Mouse (Mus musculus) liver (tissue): ENCODE data around the gene Ggact.
A peak's percentile ranks its signal among the peaks of the same experiment; 100 is the strongest.

Experiments used
- DNase-seq: peaks from one replicate; pipeline ENCODE4 v3.0.0-alpha.2; 2020; ENCODE audit warnings: mixed read lengths

Ggact gene

DNA sequence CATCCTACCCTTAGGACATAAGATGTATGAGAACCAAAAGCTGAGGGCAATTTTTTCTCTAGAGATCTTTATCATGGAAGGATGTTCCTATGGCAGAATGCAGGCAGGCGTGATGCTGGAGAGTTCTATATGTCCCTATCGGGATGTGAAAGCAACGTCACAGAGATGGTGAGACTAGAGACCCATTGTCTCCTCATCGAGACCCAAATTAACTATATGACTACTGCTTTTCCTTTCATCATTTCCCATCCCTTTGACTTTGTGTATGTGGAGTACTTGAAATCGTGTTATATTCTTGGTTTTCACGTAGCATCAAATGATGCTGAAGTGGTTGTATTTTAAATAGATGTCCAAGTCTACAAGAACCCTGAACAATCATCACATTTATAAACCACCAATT, at the start of gene Ggact:
Ggact (minus strand) TSS at position 101 of the 400 bp plus-strand sequence.
- no peak for DNase-seq

DNA sequence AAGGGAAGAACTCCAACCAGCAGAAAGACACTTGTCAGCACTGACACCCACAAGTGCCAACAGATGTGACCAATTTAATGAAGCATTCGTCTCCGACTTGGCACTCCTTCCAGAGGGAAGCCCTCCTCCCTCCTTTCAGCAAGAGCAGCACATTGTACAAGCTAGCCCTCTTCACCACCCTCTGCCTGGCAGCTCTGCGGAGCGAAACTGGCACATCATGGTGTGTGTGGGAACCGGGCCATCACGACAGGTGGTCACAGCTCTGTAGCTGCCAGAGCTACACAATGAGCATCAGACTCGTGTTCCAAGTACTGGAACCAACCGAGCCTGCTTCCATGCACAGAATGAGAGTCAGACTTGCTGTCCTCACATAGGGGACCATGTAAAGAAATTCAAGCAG, 44.4 kb upstream of the Ggact start:
- DNase-seq = no peak

DNA sequence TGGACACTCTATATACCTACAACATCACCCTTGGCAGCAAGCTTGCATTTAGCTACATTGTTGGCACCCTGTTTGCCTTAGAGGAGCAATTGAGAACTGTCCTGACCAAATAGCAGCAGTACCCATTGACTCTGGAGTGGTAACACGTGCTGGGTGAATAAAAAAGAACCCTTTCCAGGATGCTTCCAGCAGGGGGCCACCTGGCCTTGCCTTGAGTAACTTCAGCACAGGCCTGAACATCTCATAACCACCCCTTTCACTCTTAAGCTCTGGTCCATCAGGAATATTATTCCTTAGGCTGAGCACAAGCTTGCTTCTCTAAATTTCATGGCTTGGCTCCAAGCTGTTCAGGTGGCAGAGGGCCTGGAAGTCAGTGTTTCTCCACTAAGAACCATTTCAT, 39.8 kb upstream of the Ggact start:
- DNase-seq = peak; percentile 32

DNA sequence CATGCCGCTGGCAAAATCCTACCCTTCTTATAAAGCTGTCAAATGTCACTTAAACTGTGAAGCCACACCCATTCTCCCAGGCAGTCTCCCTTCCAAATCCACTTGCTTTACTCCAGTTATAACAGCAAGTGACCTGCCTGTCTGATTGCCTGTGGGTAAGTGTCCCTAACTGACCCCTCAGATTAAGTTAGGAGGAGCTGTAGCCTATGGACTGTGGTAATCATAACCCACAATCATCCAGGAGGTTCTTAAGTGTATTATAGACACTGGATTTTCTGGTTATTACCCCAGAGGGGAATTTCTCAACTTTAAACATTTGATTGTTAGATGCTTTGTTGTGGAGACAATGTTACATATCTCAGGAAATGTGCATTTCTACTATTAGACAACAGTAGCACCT, 39.0 kb upstream of the Ggact start:
- DNase-seq = no peak

DNA sequence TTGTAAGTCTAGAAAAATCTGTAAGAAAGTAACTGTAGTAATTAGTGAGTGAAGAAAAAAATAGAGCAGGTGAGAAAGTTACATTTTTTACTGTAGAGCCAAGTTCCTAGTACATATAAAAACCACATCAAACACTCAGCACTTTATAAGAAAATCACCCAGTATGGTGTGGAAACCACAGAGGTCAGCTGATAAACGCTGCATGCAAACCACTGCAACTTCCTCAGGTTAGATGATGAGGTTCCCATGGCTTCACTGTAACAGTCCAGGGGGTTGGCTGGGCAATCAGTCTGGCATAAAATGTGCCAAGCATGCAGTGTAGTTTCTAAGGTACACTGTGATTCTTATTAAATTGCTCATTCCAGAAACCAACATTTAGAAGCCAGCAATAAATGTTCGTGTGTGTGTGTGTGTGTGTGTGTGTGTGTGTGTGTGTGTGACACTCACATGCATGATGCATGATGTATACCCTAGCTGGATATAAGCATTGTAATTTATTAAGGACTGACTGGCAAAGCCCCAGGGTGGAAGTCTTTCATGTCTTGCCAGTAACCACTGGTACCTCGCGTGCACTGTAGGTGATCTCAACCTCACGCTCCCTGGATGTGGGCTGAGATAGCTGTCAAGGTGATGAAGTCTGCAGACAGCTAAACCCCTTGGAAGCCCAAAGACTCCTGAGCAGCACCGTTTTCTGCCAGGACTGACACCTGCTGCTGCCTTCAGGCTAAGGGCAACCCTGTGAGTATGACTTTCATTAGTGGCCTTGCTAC, 38.3 kb upstream of the Ggact start:
- DNase-seq = no peak

DNA sequence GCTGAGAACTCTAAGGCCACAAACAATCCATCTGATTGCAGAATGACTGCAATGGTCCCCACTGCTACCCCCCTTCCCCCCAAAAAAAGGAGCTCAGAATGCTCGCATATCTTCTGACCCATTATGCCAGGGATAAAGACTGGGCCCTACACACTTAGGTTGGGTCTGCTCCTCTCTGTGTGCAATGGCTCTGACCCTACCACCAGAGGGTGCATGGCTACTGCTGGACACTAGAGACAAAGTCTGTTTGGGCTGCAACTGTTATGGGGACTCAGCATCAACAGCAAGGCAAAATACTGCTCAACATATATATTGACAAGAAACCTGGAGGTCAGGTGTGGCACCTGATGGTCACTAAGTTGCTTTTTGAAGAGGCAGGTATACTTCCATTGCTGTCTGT, 37.4 kb upstream of the Ggact start:
- DNase-seq = no peak

DNA sequence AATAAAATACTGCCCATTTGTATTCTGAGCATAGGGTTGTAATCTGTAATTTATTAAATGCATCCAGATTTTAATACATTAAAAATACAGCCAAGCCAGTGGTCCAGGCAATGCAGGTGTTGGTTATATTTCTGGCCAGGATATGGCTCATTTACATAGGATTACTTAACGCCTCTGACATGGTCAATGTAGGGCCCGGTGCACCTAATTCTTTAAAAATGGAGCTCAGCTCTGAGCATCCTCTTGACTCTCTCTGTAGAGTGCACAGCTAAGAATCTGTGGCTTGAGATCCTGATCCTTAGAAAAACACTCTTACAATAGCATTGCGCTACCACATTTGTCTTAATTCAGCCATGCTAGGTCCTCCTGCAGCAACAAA, 29.9 kb upstream of the Ggact start:
- no peak for DNase-seq

DNA sequence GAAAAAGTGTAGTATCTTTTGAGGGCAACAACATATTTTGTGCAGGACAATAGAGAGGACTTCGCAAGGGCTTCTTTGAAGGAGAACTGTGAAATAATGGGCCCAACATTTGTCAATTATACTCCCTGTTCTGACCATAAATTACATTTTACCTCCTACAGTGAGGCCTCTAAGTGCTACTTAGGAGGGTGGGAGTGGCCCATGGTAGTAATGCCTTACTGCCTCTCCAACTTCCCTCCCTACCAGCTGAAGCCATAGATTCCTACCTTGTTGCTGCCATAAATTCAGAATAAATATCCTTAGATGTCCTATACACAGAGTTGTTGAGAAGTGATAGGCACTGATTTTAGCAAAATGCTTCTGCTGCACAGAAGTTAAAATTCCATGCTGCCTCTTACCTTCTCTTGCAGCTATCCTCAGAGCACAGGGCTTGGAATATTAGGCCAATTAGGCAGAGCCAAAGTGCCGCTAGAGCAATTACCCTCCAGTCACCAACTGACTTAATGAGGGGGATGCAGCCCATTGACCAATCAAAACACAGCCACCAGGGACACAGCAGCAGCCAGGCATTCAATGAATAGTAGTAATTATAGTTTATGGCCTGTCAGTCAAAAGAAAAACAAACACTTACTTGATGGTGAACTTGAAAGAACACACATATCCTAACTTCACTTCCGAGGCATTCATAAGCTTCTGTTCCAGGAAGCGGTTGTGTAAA, 29.4 kb upstream of the Ggact start:
- no peak for DNase-seq

DNA sequence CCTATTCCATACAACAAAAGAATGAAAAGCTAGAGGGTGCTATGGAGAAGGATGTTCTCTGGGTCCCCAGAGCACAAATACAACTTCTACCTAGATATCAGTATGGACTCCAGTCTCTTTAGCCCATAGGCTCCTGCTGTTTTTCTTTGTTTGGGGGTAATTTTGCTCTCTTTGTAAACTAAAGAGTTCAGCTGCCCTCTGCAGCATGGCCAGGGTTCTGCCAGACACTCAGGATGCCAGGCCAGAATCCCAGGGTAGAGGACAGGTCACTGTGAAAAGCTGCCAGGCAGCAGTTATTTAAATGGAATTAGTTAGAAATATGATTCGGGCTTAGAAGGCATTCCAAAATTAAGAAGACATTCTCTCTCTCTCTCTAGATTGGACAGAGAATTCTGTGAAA, 22.9 kb upstream of the Ggact start:
- DNase-seq = no peak

DNA sequence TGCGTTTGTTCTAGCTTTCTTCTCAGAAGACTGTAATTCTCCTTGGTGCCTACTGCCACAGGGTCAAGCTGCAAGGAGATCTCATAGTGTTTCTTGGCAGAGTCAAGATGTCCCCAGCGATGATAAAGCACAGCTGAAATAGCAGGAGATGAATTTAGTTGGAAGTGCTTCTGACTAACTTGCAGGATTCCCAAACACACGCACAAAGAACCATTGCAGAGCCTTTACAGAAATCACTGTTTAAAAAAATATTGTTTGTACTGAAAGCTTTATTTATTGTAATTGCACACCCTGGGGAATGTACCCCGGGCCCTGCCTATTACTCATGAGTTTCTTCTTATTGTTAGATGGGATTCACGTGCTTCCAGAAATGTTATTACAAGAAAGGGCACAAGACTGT, 6.5 kb upstream of the Ggact start:
- no peak for DNase-seq

DNA sequence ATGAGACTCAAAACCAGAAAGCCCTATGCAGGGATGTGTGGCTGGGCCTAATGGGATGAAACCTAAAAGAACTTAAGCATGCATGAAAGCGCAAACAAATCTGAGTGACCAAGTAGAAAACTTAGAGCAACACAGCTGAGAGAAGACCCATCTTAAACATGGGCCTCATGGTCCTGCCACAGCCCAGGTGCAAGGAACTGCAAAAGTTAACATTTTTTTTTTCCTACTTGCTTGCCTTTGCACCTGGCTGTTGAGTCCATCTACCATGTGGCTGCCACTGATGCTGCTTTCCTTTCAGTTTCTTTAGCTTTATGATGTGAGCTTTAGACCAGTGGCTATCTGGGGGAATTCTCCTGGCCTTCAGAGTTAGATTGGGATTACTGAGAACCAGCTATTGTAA, 4.1 kb upstream of the Ggact start:
- DNase-seq = no peak

DNA sequence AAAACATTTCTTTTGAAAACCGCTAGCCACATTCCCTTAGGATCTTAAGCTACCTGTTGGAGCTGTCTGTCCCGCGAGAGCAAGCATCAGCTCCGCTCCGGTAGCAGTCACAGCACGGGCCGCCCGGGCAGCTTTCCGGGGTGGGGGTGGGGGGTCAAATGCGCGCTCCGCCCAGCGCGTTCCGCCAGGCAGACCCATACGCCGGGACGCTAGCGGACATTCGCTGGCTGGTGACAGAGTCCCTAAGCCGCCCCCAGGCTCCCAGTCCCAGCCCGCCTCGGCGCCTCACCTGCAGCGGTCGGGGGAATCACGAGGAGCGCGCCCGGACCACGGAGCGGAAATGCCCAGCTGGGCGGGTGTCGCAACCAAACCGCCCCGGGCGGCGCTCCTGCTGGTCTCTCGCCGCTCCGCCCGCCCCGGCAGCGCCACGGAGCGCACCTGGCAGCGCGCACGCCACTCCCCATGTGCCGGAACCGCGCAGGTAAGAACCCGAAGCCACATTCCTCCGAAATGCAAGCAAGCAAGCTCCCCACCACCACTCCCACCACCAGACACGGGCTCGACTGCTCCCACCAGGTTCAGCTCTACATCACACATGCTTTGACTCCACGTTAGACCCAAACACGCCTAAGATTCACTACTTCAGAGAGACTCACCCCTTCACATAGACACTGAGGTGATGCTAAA, 602 bp downstream of the Ggact start:
- DNase-seq = peak; percentile 76

DNA sequence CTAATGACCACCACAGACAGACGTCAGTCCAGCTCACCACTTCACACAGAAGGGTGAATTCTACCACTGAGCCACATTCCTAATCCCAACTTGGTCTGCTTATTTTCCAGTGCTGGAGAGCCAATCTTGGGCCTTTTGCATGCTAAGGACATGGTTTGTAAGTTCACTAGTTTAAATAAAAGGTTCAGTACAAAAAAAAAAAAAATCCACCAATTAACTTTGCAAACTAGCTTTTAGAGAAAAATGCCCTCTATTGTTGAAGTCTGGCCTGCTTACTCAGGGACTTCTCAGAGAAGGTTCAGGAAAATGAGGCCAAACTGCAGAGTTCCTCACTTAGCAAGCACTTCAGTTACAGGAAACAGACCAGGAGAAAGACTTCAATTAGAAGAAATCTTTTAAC, 1.4 kb downstream of the Ggact start:
- DNase-seq = no peak

DNA sequence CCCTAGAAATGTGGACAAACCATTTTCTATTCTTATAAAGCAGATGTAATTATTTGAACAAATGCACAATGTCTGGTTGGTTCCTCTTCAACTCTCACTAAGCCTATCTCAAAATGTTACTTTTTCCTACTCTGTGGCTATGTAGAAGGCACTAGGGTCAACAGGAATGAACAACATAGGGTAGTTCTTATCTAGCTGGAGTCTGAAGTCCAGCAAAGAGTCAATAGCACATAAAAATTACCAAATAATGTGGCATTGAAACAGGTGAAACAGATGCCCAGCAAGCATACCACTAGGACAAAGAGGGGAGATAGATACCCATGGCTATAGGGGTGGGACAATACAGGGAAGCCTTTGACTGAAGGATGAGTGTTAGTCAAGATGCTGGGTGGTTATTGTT, 2.3 kb downstream of the Ggact start:
- no peak for DNase-seq

DNA sequence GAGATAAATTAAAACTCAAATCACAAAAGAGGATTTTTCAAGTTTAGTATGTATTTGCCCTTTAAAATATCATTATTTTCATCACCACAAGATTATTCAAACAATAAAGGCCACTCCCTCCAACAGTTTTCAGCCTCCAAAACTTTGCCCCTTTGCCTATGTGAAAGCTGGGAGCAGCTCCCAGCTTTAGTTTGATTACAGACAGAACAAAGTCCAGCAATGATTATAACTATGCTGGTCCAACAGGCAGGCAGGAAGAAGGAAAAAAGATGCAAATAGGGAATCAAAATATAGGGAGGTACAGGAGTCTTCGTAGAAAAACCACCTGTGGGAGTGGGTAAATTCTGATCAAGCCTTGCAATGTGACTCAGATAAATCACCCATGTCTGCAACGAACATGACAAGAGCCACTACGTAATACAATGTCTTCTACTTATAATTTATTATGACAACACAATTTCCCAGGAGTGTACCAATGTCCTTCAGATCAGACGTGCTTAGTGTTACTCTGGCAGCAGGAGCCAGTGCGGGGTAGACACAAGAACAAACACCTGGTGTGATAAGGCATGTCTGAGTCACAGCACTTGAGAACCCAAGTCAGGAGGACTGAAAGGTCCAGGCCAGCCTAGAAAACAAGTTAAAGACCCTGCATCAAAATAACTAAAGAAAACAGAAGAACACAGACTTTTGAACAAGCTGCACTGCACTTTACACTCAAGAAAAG, 4.0 kb downstream of the Ggact start:
- no peak for DNase-seq

DNA sequence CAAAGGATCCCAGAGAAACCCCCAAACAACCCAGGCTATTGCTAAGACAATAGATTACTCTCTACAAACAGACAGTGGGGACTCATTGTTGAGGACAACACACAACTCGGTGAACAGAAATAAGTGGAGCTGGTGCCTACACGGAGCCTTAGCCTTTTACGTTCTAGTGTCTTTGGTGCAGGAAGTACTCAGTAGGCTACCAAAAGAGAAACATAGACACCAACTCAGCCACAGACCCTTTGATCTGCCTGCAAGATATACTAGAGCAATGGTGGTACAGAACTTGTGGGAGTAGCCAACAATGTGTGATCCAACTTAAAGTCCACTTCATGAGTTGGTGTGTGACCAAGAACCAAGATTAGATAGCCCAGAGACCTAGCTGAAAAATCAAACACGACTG, 5.5 kb downstream of the Ggact start:
- DNase-seq = no peak

DNA sequence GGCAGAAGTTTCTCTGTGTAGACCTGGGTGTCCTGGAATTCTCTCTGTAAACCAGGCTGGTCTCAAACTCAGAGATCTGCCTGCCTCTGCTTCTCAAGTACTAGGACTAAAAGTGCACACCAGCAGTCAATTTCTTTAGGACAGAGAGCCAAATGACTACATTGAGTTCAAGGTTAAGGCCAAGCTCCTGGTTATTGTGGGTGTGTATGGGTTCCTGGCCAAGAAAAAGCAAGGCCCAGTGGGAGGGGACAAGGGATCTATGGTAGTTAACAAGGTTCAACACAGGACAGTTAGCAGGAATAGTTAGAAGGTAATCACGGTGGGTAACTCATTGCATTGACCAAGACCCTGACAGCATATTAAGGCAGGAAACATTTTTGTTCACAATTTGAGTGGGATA, 8.6 kb downstream of the Ggact start:
- no peak for DNase-seq

DNA sequence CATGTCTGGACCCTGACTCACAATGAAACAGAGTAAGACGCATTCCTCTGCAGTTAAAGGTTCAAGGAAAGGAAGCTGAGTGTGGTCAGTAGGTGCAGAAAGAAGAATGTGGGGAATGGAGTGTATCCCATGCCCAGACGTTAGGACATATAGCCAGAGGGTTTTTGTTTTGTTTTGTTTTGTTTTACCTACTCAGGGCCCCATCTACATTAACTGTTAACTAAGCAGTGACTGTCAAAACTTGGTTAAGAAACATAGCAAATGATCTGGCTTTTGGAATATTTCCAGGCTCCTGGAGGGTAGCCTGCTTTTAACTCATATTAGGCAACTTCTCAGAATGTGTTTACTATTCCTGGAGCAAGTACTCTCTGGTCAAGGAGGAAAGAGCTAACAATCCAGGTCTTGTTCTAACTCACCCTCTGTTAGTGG, 9.6 kb downstream of the Ggact start:
- no peak for DNase-seq

DNA sequence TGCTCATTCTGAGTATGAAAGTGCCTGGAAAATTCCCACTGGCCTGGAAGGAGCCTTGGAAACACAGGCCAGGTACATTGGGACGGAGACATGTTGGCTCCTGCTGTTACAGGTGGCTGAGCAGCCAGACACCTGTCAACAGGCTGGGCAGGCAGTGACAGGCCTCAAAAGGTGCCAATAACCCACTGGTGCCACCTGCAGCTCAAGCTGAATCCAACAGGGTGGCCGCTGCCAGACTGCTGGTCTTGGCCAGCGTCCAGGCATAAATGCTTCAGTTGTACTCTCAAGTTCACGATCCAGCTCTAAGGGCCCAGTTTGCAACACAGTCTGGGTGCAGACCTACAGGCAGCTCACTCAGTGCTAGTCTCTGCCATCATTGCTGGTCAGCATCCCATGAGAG, 10.7 kb downstream of the Ggact start:
- DNase-seq = peak; percentile 8

DNA sequence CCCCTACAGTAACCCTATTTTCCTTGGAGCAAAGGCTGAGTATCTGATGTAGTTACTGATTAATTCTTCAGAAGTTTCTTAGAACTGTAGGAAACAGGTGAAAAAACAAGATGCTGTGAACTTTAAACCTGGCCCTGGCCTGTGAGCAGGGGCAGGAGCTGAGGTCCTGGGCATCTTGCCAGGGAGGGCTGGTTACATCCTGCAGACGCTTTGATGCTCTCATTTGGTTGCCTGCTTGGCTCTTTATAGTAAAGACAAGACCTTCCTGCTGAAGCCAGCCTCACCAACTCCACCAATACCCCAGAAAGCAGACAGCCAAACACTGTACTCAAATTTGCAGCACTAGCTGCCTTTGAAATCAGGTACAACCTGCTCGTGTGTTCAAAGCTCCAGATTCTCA, 11.4 kb downstream of the Ggact start:
- peak; percentile 27 for DNase-seq

DNA sequence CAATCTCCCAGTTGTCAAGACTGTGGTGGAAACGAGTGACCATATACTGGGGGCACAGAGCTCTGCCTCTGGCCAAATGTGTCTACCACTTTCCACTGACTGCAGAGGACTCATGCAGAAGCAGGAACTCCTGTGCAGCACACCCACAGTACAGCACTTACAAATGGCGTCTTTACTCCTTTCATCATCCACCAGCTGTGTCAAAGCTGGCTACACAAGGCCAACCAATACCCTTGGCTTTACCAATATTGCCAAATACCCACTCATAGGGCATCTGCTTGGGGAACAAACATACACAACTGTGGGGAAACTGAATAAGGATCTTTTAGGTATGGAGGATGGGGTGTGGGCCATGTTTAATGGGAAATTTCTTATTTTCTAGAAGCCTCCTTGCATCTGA, 11.8 kb downstream of the Ggact start:
- no peak for DNase-seq

DNA sequence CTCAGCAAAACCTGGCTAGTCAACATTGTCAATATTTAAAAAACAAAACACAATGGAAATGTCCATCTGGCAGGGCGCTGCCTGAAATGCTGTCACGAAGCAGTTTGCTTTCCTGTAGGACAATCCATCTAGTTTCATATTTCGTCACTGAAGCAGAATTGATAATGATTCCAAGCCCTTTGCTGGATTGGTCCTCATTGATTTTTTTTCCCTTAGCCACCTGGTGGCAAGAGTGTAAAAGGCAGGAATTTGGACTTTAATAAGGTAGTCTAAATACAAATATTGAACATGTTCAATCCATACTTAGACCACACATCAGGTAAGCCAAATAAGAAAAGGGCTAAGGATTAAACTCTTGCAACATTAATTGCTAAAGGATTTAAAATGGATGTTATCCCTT, 12.4 kb downstream of the Ggact start:
- DNase-seq = no peak

DNA sequence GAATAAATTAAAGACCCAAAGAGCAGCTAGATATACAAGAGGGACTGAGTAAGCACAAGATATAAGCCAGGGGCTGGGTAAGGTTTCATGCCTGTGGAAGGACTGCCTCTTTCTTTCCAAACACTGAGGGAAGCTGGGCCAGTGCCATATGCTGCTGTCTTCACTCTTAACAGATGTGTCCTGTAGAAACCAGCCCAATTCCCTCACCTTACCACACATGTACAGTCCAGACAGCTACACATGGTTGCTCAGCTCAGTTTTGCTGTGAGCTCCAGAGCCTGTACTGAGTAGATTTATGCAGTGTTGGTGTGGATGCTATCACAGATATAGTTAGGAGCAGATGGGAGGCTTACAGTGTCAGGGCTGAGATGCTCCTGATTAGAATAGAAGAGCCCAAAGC, 12.9 kb downstream of the Ggact start:
- no peak for DNase-seq
